Mouse (Mus musculus) heart, postnatal 10 days (tissue): ENCODE results near the gene Olfr286. TPM values are rescaled to one million over a fixed set of nuclear protein-coding genes. Genes with fewer than 3 reads are reported as not detected.

Experiments
- total RNA-seq, 2 experiments: library from RNA; stranded (reverse); gene quantifications; 2 replicates each; pipeline ENCODE4 v1.2.3; 2021

Gene Olfr286
- total RNA-seq, 2 experiments from 2014 or later: not detected

Other genes with a start within 250 kb of the Olfr286 start
- gene Col2a1, start 229.8 kb downstream of the Olfr286 start, total RNA-seq: under 1 TPM; 0.62 to 0.84 TPM
- gene Pfkm, start 141.9 kb downstream of the Olfr286 start, total RNA-seq: 100 to 1,000 TPM; 571 to 624 TPM
- 10 to 100 TPM; 16.7 to 18.5 TPM for gene Senp1, start 140.7 kb downstream of the Olfr286 start, total RNA-seq
- gene Asb8, start 68.8 kb downstream of the Olfr286 start, total RNA-seq: 100 to 1,000 TPM; 104 to 109 TPM
- under 1 TPM; 0.57 to 0.64 TPM for gene Ccdc184, start 67.3 kb downstream of the Olfr286 start, total RNA-seq
- not detected for gene Olfr288, start 38.9 kb downstream of the Olfr286 start, total RNA-seq
- gene Gm44579, start 13.5 kb downstream of the Olfr286 start, total RNA-seq: not detected
- not detected for gene Olfr287, start 13.4 kb downstream of the Olfr286 start, total RNA-seq
- gene H1fnt, start 22.8 kb upstream of the Olfr286 start, total RNA-seq: not detected
- gene Zfp641, start 61.7 kb upstream of the Olfr286 start, total RNA-seq: 1 to 10 TPM; 5.4 to 6.5 TPM
- gene Olfr285, start 82.9 kb upstream of the Olfr286 start, total RNA-seq: not detected
- not detected for gene Olfr284, start 106.5 kb upstream of the Olfr286 start, total RNA-seq
- not detected for gene Olfr283, start 146.5 kb upstream of the Olfr286 start, total RNA-seq
- not detected for gene Olfr282, start 196.8 kb upstream of the Olfr286 start, total RNA-seq
- not detected for gene Olfr281, start 218.1 kb upstream of the Olfr286 start, total RNA-seq
- not detected for gene OR5BS1P, start 235.4 kb upstream of the Olfr286 start, total RNA-seq
- gene Lalba, start 248.3 kb upstream of the Olfr286 start, total RNA-seq: under 1 TPM in 1 of 2 experiments, not detected in 1; 0.47 TPM